In the genomic region with DNA sequence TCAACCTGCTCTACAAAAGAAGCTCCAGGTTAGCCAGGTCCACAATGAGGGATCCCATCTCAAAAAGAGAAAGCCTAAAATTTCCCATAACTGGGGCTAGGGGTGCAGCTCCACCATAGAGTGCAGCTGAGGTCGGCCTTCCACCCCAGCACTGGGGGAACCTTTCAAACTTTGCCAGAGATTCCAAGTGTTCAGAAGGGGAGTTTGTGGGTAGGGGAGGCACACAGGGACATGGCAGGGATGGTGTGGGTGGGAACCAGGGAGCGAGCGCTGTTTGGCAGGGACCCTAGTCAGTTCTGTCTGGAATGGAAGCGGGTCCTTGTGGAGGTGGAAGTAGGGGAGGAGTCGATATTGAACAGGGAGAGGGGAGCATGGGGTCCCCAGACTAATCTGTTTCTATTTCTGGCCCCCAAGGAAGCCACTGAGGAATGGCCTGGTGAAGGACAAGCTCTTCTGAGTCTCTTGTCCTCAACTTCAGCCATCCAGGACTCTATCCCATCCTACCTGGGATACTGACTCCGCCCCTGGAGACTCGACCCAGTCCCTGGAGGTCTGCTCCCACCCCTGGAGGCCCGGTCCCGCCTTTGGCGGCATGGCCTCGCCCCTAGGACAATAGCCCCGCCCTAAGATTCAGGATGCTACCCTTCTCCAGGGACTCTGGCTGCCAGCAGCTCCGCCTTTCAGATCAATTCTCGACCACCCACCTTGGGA, we compare ENCODE assay signal across 9 mouse cellular contexts. TPM values are rescaled to one million over a fixed set of nuclear protein-coding genes. Genes with fewer than 3 reads are reported as not detected.
DNase-seq lines count a peak whose midpoint lies in the region; ATAC-seq and TF ChIP-seq lines count a peak whose summit lies in the region.
"Had no signal": no experiment of that assay in that cellular context is flagged by ENCODE, and none has a peak within 500 bp of the region (broad histone marks: within the 10 kb centered on the region; RNA-seq: fewer than 3 reads in every experiment).

Gdf1 (plus strand) TSS at position 694 of the 711 bp plus-strand sequence.

- H3K4me3 ChIP-seq in cerebellum, adult 2 months (replicated peaks; ENCODE audit: insufficient read depth, low read depth, low read length) = no peak within 1 kb of the TSS
- H3K4me3 ChIP-seq in midbrain, embryonic 10.5 days = peak within 1 kb of the TSS; percentile 40
- H3K4me3 ChIP-seq in midbrain, postnatal 0 days (ENCODE audit: low read depth, low read length) = no peak within 1 kb of the TSS
- H3K4me3 ChIP-seq: erythroblast, embryonic 14.5 days had no signal

- DNase-seq in cerebellum, adult 2 months = no peak
- no peak for DNase-seq in midbrain, embryonic 10.5 days (ENCODE audit: low spot score)
- no peak for DNase-seq in midbrain, postnatal 0 days (ENCODE audit: low spot score)
- no peak for DNase-seq in left cerebral cortex, postnatal 36 days (ENCODE audit: low spot score in 2 of 2)
- DNase-seq in testis, postnatal 14 days (ENCODE audit: low spot score) = peak; percentile 45
- DNase-seq in cerebellum, adult 9-10 months = no peak
- DNase-seq in urinary bladder, postnatal 36 days (ENCODE audit: low spot score in 2 of 2) = no peak

- intact Hi-C loops in left cerebral cortex, postnatal 36 days (cut with DNase I) = no loop called here

- peaks cover 55% of the 10 kb centered on the region for H3K36me3 ChIP-seq in midbrain, embryonic 10.5 days
- H3K36me3 ChIP-seq in midbrain, postnatal 0 days (ENCODE audit: insufficient read depth, low read length) = peaks cover 57% of the 10 kb centered on the region

- ATAC-seq in cerebellum, adult (ENCODE audit: insufficient number of reproducible peaks, low FRiP score, low TSS enrichment) = no peak
- no peak for ATAC-seq in midbrain, postnatal 0 days (ENCODE audit: low FRiP score)

- WGBS in cerebellum, adult 2 months = 57% methylated on average over 14 of the region's 14 CpGs
- WGBS in midbrain, embryonic 10.5 days = 19% methylated on average over 14 of the region's 14 CpGs
- WGBS in midbrain, postnatal 0 days = 35% methylated on average over 14 of the region's 14 CpGs

- peaks cover 10% of the 10 kb centered on the region; the same call in 1 of the 2 replicates for H3K4me1 ChIP-seq in cerebellum, adult 2 months (ENCODE audit: control insufficient read depth, insufficient read depth, low read length)
- H3K4me1 ChIP-seq in midbrain, embryonic 10.5 days = peaks cover 40% of the 10 kb centered on the region
- 0 out of 2 replicates have a peak, but pooled peaks cover 3% of the 10 kb centered on the region for H3K4me1 ChIP-seq in midbrain, postnatal 0 days (ENCODE audit: insufficient read depth, low read length)

- no peaks in the 10 kb centered on the region for H3K9me3 ChIP-seq in midbrain, embryonic 10.5 days (replicated peaks)
- no peaks in the 10 kb centered on the region for H3K9me3 ChIP-seq in midbrain, postnatal 0 days (ENCODE audit: low read length)

- no peak within 1 kb of the TSS for H3K4me2 ChIP-seq in midbrain, postnatal 0 days (ENCODE audit: low read depth, low read length, poor library complexity, severe bottlenecking)

- TF ChIP-seq POLR2A in cerebellum, adult 2 months (IDR thresholded peaks at IDR 0.05; ENCODE audit: borderline replicate concordance, insufficient read depth, low read length) = no peak

- no peak within 1 kb of the TSS for H3K9ac ChIP-seq in midbrain, postnatal 0 days (replicated peaks; ENCODE audit: low read length, poor library complexity, severe bottlenecking)

- H3K27me3 ChIP-seq in cerebellum, adult 2 months (ENCODE audit: control insufficient read depth, insufficient read depth, low read length) = no peaks in the 10 kb centered on the region
- H3K27me3 ChIP-seq in midbrain, embryonic 10.5 days (ENCODE audit: low read depth, poor library complexity, severe bottlenecking) = peaks cover 36% of the 10 kb centered on the region
- H3K27me3 ChIP-seq in midbrain, postnatal 0 days (ENCODE audit: insufficient read depth, low read length) = no peaks in the 10 kb centered on the region

- TF ChIP-seq CTCF in cerebellum, adult 2 months (IDR thresholded peaks at IDR 0.05; ENCODE audit: borderline replicate concordance, insufficient read depth, low read depth, low read length) = no peak
- no peak for TF ChIP-seq CTCF in midbrain, postnatal 0 days (IDR thresholded peaks at IDR 0.05)

- no peak within 1 kb of the TSS for H3K27ac ChIP-seq in cerebellum, adult 2 months (ENCODE audit: insufficient read depth, low read length)
- peak within 1 kb of the TSS; percentile 75 for H3K27ac ChIP-seq in midbrain, embryonic 10.5 days (replicated peaks)
- no peak within 1 kb of the TSS; the same call in 1 of the 2 replicates for H3K27ac ChIP-seq in midbrain, postnatal 0 days (ENCODE audit: low read depth, low read length)

RNA-seq across cellular contexts. Expression of gene Gdf1, which starts in this region (rescaled TPM):
- polyA plus RNA-seq in cerebellum, adult 2 months (2012; rRNA removed) = 19.1 and 21.0 TPM in 2 replicates
- 3.8 and 5.7 TPM in 2 replicates for polyA plus RNA-seq in midbrain, embryonic 10.5 days (2016; fragmentation: Nextera tagmentation; extraction: Ambion mirVana)
- total RNA-seq in midbrain, postnatal 0 days (2014; rRNA removed) = not detected in 2 replicates
- 4.8 and 5.3 TPM in 2 replicates for polyA plus RNA-seq in midbrain, postnatal 0 days (2015; fragmentation: Nextera tagmentation; extraction: Ambion mirVana)
- 10 to 100 TPM; 15.3 to 23.7 TPM for total RNA-seq in left cerebral cortex, postnatal 36 days (2021)

Comparison
In these comparisons a context has a peak if more than half of its experiments do, and no peak if none do; other contexts are left out.
1. RNA of gene Gdf1 (total RNA-seq): 15.3 to 23.7 TPM in left cerebral cortex, postnatal 36 days; not detected in midbrain, postnatal 0 days; every median in the first group is over 10 times any median in the second.